Mouse (Mus musculus) cerebellum, adult 9-11 months (tissue): ENCODE data around the gene Lpp.

Experiments
- DNase-seq: peaks from one replicate; pipeline ENCODE4 v3.0.0; 2022

Gene Lpp

DNA sequence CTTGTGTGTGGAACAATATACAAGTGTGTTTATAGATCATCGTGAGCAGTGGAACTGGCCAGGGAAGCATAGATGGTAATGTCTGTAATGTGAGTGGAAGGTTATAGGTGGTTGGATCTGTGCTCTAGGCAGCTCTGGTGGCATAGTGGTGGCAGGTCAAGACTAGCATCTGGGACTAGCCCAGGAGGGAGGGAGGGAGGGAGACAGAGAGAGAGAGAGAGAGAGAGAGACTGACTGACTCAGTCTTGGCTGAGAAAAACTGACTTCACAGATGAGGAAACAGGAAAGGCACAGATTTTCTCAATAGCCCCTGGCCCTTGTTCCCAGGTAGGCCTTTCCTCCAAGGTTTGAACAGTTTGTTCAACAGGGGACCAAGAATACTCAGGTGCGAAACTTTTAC is 7.5 kb downstream of the Lpp start:
- DNase-seq: peak; percentile 3

- DNase-seq: no peak
These were observed 9.5 kb downstream of the Lpp start for GRCm38 (mm10) chr16:24402801-24403200.

GRCm38 (mm10) chr16:24403733-24404380 is 10.6 kb downstream of the Lpp start:
- DNase-seq: no peak

- DNase-seq: no peak
These were observed 13.2 kb downstream of the Lpp start for GRCm38 (mm10) chr16:24406521-24406920.

DNA sequence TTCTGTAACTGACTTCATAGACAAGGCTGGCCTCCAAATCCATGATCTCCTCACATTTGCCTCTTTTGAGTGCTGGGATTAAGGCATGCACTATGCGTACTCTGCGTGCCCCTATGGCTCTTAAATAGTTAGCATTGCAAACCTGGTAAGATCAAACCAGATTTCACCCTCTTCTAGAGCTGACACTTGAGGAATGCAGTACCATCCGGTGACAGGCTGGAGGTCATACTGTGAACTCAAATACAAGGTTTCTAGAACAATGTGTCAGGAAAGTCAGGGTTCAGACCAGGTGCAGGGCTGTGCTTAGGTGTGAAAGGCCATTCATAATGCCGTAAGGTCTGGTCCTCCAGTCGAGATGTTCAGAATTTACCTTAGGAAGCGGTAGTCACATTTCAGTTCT is 18.0 kb downstream of the Lpp start:
- no peak for DNase-seq

DNA sequence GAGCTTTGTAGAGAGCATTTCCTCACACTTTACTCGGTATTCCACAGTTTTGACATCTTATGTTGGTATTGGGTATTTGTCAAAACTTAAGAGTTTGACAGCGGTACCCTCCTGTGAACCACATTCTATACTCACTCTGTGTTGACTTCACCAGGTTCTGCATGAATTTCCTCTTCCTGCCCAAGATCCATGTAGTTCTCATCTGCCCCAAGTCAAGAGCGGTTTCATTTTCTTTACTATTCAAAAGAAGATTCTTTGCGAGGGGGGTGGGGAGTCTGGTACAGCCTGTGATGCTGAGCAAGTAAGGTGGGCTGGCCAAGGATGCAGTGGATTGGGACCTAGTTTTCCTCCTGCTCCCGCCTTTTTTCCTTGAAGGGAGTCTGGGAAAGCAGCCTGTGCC is 18.9 kb downstream of the Lpp start:
- DNase-seq: no peak

DNA sequence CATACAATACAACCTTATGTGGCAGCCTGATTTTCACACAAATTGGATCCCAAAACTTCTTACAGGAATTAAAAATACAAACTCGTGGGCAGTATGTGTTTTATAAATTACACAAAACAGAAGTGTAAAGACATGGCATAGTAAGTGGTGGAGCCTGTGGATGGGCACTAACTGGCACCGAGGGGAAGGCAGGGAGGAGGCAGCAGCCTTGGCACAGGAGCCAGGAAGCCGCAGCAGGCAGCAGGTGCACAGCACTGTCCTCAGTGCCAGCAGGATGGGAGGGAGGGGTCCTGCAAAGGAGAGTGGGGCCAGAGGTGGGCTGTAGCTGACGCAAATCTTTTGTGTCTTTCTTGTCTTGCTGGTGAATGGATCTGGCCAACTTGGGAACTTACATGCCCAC is 19.8 kb downstream of the Lpp start:
- DNase-seq: peak; percentile 86

- no peak for DNase-seq
These were observed 24.7 kb downstream of the Lpp start for GRCm38 (mm10) chr16:24418022-24418421.

GRCm38 (mm10) chr16:24420603-24421120 is 27.4 kb downstream of the Lpp start:
- no peak for DNase-seq

DNA sequence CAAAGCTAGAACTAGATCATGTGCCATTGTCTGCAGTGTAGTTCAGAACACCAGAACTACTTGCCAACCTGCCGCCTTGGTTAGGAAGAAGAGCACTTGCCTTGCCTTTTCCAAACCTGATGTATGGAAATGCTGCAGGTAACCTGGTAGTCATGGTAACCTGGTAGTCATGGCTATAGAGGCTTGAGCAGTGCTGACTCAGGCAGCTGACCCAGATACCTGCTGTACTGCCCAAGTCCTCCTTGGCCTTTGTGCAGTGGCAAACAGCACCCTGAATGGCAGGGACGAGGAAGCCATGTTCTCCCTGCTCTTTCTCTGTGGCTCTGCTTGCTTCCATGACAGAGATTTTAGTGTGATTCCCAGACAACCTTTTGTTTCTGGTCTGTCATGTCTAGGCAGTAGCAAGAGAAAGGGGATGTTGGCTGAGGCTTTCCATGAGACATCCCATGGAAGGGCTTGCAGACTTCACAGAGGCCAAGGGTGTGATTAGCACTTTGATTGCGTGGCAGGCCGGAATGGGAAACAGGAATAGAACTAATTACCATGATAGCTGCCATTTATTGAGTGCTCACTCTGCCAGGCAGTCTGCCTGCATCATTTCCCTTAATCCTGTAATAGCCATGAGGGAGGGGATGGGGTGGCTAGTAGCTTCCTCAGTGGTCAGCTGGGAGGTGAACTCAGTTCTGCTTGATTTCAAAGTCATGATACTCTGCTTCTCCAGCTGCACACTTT is 28.5 kb downstream of the Lpp start:
- DNase-seq: no peak

DNA sequence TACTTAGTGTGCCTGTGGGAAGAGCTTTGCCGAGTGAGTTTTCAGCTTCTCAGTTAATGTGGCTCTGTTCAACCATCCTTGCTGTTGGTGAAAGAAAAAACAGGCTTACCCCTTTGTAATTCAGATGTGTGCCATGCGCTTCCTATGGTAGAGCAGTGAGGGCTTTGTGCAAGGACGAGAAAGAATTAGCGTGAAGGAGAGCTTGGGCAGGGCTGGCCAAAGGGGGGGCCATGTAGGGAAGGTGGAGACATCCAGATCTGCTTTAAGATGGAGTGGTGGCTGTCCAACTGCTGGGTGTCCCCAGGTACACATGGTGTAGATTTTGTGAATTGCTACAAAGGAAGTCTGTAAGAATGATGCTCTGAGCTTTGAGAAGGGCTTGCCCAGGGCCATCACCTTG is 29.9 kb downstream of the Lpp start:
- no peak for DNase-seq

DNA sequence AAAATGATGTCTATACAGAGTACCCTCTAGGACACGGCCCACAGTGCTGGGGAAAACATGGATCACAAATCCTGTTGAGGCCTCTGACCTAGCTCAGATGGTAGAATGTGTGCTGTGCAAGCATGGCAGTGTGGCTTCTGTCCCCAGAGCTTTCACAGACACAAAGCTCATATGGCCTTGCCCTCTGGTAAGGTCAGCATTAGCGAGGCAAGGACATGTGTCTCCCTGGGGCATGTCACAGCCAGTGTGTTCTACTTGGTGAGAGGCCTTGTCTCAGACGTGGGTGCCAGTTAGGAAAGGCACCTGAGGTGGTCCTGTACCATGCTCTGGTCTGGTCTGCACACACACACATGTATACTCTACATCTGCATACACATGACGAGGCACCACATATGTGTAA is 30.4 kb downstream of the Lpp start:
- DNase-seq: no peak

DNA sequence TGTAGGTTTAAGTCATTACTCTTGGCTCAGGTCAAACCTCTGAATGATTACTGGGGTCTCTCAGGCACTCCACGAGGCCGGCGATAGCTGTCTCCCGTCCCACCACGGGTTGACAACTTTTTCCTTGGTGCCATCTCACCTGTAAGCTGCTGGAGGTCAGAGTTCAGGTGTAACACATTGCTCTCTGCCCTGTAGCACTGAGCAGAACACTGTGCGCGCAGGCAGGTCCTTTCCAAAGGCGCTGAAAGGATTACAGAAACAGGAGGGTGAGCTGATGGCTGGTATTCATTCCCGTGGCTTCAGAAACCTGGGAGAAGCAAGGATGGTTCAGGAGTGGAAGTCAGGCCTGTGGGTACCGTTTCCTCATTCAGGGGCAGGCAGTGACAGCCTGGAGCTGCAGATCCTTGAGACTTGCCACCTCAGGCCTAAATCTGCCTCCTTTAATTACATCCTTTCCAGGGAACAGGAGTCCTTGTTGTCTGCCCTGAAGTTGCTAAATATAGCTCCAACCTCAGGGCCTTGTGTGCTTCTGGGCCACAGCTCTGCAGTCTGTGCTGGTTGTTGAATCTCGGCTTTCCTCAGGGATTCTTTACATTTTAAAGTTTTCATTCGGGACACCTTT is 31.2 kb downstream of the Lpp start:
- no peak for DNase-seq

DNA sequence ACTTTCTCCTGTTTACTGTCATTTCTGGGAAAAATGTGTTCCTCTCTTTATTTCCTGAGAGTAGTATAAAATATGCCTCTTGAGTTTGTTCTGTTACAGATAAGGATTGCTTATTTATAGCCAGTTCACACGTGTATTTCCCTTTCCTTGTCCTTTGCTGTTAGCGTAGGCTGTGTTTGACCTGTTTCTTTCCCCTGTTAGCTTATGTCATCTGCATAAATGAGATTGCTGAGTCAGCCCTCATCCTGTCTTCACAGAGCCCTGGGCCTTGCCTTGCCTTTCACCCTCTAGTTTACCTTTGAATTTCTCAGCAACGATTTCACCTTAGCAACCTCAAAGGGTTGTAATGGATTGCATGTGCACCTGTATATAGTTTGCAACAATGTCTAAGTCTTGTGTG is 32.5 kb downstream of the Lpp start:
- no peak for DNase-seq

DNA sequence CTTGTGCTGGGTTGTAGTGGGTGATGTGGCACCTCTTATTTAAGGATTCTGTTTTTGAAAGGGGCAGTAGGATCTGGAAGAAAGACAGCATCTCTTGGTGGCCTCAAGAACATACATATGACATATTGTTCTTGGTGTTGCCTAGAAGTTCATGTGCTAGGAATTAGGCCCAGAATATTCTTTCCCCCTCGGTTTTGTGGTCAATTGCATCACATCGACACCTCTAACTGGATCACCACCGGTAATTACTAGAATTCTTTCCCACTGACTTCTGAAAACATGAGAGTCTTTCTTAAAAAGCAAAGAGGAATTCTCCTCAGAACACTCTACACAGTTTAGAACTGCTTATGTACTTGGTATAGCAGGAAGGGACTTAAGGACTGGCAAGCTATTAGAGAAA is 34.3 kb downstream of the Lpp start:
- no peak for DNase-seq

- no peak for DNase-seq
These were observed 34.7 kb downstream of the Lpp start for GRCm38 (mm10) chr16:24428055-24428454.

DNA sequence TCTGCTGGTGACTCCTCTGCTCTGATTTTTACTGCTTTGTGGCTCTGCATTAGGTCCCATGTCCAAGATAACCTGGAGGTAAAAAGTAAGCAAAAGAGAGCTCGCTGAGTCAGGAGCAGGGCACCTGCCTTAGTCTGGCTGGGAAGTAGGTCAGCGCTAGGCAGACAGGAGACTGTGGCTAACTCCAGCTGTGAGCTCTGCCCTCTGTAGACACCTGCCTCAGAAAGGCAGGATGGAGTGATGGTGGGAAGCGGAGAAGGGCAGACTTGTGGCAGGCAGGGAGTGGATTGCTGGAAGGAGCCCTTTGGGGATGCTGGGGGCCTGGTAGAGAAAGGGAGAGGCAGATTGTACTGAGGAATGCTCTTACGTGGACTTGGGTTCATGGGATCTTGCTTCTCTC is 35.4 kb downstream of the Lpp start:
- peak; percentile 69 for DNase-seq

- no peak for DNase-seq
These were observed 36.4 kb downstream of the Lpp start for GRCm38 (mm10) chr16:24429691-24430090.

DNA sequence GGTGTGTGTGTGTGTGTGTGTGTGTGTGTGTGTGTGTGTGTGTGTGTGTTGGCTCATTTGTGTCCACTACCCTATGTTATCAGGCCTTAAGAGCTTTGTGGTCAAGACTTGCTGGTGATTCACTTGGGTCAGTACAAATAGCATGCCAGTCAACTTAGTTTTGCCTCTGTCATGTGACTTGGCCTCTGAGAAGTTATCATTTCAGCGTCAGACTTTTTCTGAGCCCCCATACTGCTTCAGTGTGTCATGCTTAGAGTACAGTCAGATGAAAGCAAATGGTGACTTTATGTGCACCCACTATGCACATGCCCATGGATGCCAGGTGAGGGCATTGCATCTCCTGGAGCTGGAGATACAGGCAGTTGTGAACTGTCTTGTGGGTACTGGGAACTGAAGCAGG is 38.5 kb downstream of the Lpp start:
- DNase-seq: no peak

GRCm38 (mm10) chr16:24433563-24433962 is 40.3 kb downstream of the Lpp start:
- DNase-seq: no peak

DNA sequence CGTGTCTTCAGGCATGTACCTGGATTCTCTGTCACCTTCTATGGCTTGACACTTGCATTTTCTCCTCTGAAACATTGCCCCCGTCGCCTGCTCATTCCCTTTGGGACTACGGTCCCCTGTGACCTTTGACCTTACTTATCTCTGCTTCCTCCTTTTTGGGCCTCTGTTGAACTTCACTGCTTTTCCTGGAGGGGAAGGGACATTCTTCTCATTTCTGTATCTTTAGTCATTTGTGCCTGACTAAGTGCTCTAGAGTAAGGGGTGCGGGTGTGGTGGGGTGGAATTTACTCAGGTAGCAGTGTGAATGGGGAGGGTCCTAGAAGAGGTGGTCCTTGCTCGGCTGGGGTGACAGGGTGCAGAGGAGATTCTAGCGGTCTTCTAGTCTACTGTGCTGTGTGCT is 40.7 kb downstream of the Lpp start:
- no peak for DNase-seq

DNA sequence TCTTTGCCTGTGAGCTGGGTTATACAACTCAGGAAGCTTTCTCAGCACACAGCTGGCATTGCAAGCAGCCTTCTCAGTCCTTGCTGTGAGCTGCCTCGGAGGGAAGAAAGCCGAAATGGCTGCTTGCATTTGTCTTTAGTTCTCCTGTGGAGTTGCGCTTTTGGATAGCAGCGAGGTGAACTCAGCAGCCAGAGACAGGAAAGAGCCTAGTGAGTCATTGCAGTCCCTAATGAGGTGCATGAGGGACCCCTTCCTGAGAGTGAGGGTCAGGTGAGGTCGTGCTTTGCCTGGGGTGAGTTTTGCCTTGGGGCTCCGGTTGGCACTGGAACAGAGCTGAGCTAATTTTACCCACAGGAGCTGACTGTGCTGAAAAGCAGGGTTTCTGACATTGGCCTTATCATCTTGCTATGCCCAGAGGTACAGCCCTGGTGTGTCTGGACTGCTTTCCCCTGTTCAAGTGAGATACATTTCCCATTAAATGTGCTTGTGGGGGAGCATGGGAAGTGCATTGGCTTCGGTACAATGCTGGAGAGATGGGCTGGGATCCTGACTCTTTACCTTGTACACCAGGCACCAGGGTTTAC is 41.3 kb downstream of the Lpp start:
- DNase-seq: peak; percentile 66

- peak; percentile 68 for DNase-seq
These were observed 41.8 kb downstream of the Lpp start for GRCm38 (mm10) chr16:24435115-24435553.

DNA sequence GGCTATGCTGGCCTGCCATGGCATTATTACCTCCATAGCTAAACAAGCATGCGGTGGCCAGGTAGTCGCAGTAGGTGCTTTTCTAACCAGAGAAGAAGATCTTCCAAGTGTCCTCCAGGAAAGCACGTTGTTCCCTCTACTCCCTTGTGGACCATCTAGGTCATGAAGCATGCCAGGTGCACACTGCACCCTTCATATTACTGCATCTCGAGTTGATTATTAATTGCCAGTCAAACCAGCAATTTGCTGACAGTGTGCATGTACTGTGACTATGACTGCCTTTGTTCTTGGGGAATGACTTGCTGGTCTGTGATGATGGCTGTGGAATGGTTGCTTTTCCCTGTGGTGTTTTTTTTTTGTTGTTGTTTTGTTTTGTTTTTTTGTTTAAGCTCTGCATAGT is 45.1 kb downstream of the Lpp start:
- no peak for DNase-seq
